Mouse (Mus musculus): ENCODE measurements around the gene Hist1h2an. TPM values are rescaled to one million over a fixed set of nuclear protein-coding genes. Genes with fewer than 3 reads are reported as not detected.
"Not testable (repeated sequence)": the region's sequence is repeated elsewhere in the genome, so short reads cannot be mapped to it uniquely, and the experiment has no call there.

Gene Hist1h2an
- polyA plus RNA-seq, 1 experiment from 2014 or later: 13.9 TPM

GRCm38 (mm10) chr13:21797163-21797562 lies 10.1 kb upstream of the Hist1h2an start:
- not testable (repeated sequence) for H3K4me2 ChIP-seq; H3K27ac ChIP-seq; H3K4me1 ChIP-seq; H3K4me3 ChIP-seq (replicated peaks); H3K36me3 ChIP-seq (replicated peaks); ATAC-seq (ENCODE audit: low FRiP score); H3K27me3 ChIP-seq; H3K9me3 ChIP-seq; H3K9ac ChIP-seq

GRCm38 (mm10) chr13:21795584-21795983 lies 8.6 kb upstream of the Hist1h2an start:
- H3K4me2 ChIP-seq: no peak overlapping the region
- no peak overlapping the region for H3K27ac ChIP-seq
- no peak for ATAC-seq (ENCODE audit: low FRiP score)
- H3K27me3 ChIP-seq: no peaks in the 10 kb centered on the region
- WGBS: 88% methylated on average over 7 of the region's 7 CpGs
- H3K36me3 ChIP-seq (replicated peaks): no peaks in the 10 kb centered on the region
- no peak overlapping the region for H3K4me3 ChIP-seq (replicated peaks)
- H3K9me3 ChIP-seq: no peaks in the 10 kb centered on the region
- H3K9ac ChIP-seq: no peak overlapping the region
- H3K4me1 ChIP-seq: peaks cover 5% of the 10 kb centered on the region

GRCm38 (mm10) chr13:21790601-21791283 lies 3.7 kb upstream of the Hist1h2an start:
- Histone ChIP-seq H3K27ac (peak overlapping the region; percentile 36; the same call in 1 of the 2 replicates), H3K36me3 (replicated peaks) (no peaks in the 10 kb centered on the region), H3K9ac (peak overlapping the region; percentile 45), H3K4me1 (peaks cover 20% of the 10 kb centered on the region), H3K4me2 (peak overlapping the region; percentile 42), H3K27me3 (no peaks in the 10 kb centered on the region), H3K9me3 (no peaks in the 10 kb centered on the region), H3K4me3 (replicated peaks) (peak overlapping the region; percentile 11)
- 5% methylated on average over 18 of the region's 18 CpGs for WGBS
- no peak for ATAC-seq (ENCODE audit: low FRiP score)

GRCm38 (mm10) chr13:21789925-21790324 lies 2.9 kb upstream of the Hist1h2an start:
- no peaks in the 10 kb centered on the region for H3K27me3 ChIP-seq
- H3K9ac ChIP-seq: no peak overlapping the region
- no peak overlapping the region for H3K4me3 ChIP-seq (replicated peaks)
- H3K27ac ChIP-seq: no peak overlapping the region
- H3K4me2 ChIP-seq: no peak overlapping the region
- peaks cover 24% of the 10 kb centered on the region for H3K4me1 ChIP-seq
- ATAC-seq (ENCODE audit: low FRiP score): no peak
- 54% methylated on average over 6 of the region's 6 CpGs for WGBS
- H3K36me3 ChIP-seq (replicated peaks): no peaks in the 10 kb centered on the region
- no peaks in the 10 kb centered on the region for H3K9me3 ChIP-seq

- peak overlapping the region; percentile 88 for H3K27ac ChIP-seq
- no peaks in the 10 kb centered on the region for H3K36me3 ChIP-seq (replicated peaks)
- peak; percentile 14 for ATAC-seq (ENCODE audit: low FRiP score)
- peak overlapping the region; percentile 50 for H3K4me2 ChIP-seq
- no peaks in the 10 kb centered on the region for H3K27me3 ChIP-seq
- H3K4me1 ChIP-seq: peaks cover 32% of the 10 kb centered on the region
- 5% methylated on average over 17 of the region's 21 CpGs for WGBS
- peak overlapping the region; percentile 45; the same call in 1 of the 2 replicates for H3K9ac ChIP-seq
- peak overlapping the region; percentile 37 for H3K4me3 ChIP-seq (replicated peaks)
- no peaks in the 10 kb centered on the region for H3K9me3 ChIP-seq
These were observed 959 bp upstream of the Hist1h2an start for GRCm38 (mm10) chr13:21787760-21788593.

GRCm38 (mm10) chr13:21786189-21786898 lies 674 bp downstream of the Hist1h2an start:
- Histone ChIP-seq H3K4me2 (peak overlapping the region; percentile 53), H3K27ac (peak overlapping the region; percentile 94), H3K27me3 (no peaks in the 10 kb centered on the region), H3K36me3 (replicated peaks) (no peaks in the 10 kb centered on the region), H3K9me3 (no peaks in the 10 kb centered on the region), H3K4me1 (peaks cover 39% of the 10 kb centered on the region), H3K9ac (peak overlapping the region; percentile 58), H3K4me3 (replicated peaks) (peak overlapping the region; percentile 37)
- 3% methylated on average over 8 of the region's 8 CpGs for WGBS
- no peak for ATAC-seq (ENCODE audit: low FRiP score)

GRCm38 (mm10) chr13:21784311-21784710 lies 2.7 kb downstream of the Hist1h2an start:
- no peak overlapping the region; the same call in 1 of the 2 replicates for H3K4me3 ChIP-seq (replicated peaks)
- 20% methylated on average over 6 of the region's 6 CpGs for WGBS
- peak overlapping the region; percentile 36 for H3K9ac ChIP-seq
- no peak for ATAC-seq (ENCODE audit: low FRiP score)
- H3K27me3 ChIP-seq: no peaks in the 10 kb centered on the region
- peaks cover 47% of the 10 kb centered on the region for H3K4me1 ChIP-seq
- H3K27ac ChIP-seq: peak overlapping the region; percentile 93
- H3K36me3 ChIP-seq (replicated peaks): no peaks in the 10 kb centered on the region
- no peaks in the 10 kb centered on the region for H3K9me3 ChIP-seq
- peak overlapping the region; percentile 65 for H3K4me2 ChIP-seq

- Histone ChIP-seq H3K27ac (peak overlapping the region; percentile 93), H3K9ac (peak overlapping the region; percentile 36), H3K27me3 (no peaks in the 10 kb centered on the region), H3K4me3 (replicated peaks) (peak overlapping the region; percentile 45), H3K36me3 (replicated peaks) (no peaks in the 10 kb centered on the region), H3K4me1 (peaks cover 49% of the 10 kb centered on the region), H3K4me2 (peak overlapping the region; percentile 65), H3K9me3 (no peaks in the 10 kb centered on the region)
- ATAC-seq (ENCODE audit: low FRiP score): no peak
- 0% methylated on average over 9 of the region's 9 CpGs for WGBS
These were observed 3.3 kb downstream of the Hist1h2an start for GRCm38 (mm10) chr13:21783734-21784161.

GRCm38 (mm10) chr13:21783255-21783617 lies 3.8 kb downstream of the Hist1h2an start, which contains the start of gene Hist1h3i:
Hist1h3i (minus strand) TSS chr13:21783370.
- Histone ChIP-seq H3K27me3 (no peaks in the 10 kb centered on the region), H3K36me3 (replicated peaks) (no peaks in the 10 kb centered on the region), H3K9ac (peak within 1 kb of the TSS; percentile 72), H3K4me2 (peak within 1 kb of the TSS; percentile 65), H3K9me3 (no peaks in the 10 kb centered on the region), H3K4me3 (replicated peaks) (peak within 1 kb of the TSS; percentile 45), H3K27ac (peak within 1 kb of the TSS; percentile 93), H3K4me1 (peaks cover 47% of the 10 kb centered on the region)
- ATAC-seq (ENCODE audit: low FRiP score): peak; percentile 75
- 0% methylated on average over 15 of the region's 20 CpGs for WGBS

GRCm38 (mm10) chr13:21782361-21783254 lies 4.4 kb downstream of the Hist1h2an start:
- H3K4me1 ChIP-seq: peaks cover 45% of the 10 kb centered on the region
- under 1% methylated on average over 17 of the region's 35 CpGs for WGBS
- not testable (repeated sequence) for ATAC-seq (ENCODE audit: low FRiP score)

GRCm38 (mm10) chr13:21781639-21782038 lies 5.4 kb downstream of the Hist1h2an start:
- no peaks in the 10 kb centered on the region for H3K9me3 ChIP-seq
- H3K27me3 ChIP-seq: no peaks in the 10 kb centered on the region
- H3K27ac ChIP-seq: peak overlapping the region; percentile 51; the same call in 1 of the 2 replicates
- H3K36me3 ChIP-seq (replicated peaks): no peaks in the 10 kb centered on the region
- no peak overlapping the region for H3K9ac ChIP-seq
- 93% methylated on average over 1 of the region's 1 CpGs for WGBS
- H3K4me2 ChIP-seq: no peak overlapping the region
- ATAC-seq (ENCODE audit: low FRiP score): no peak
- no peak overlapping the region for H3K4me3 ChIP-seq (replicated peaks)
- peaks cover 45% of the 10 kb centered on the region for H3K4me1 ChIP-seq

More at GRCm38 (mm10) chr13:21782361-21783254, 4.4 kb downstream of the Hist1h2an start:
- not testable (repeated sequence) for H3K9me3 ChIP-seq; H3K36me3 ChIP-seq (replicated peaks); H3K27me3 ChIP-seq
- Histone ChIP-seq H3K9ac (peak overlapping the region; percentile 72), H3K27ac (peak overlapping the region; percentile 93), H3K4me2 (peak overlapping the region; percentile 65), H3K4me3 (replicated peaks) (peak overlapping the region; percentile 45)
